Mouse (Mus musculus) cerebellum, adult 2 months (tissue): ENCODE measurements around the gene Fnip1.

ENCODE experiments used
- CTCF ChIP-seq: fragments of 200-500 bp; IDR thresholded peaks from 2 replicates; pipeline ENCODE4 v1.5.1; 2011; ENCODE audit warnings: low read depth, mild to moderate bottlenecking, control low read depth, low read length, moderate library complexity, borderline replicate concordance; ENCODE audit not compliant: insufficient read depth
- POLR2A ChIP-seq: fragments of 200-500 bp; IDR thresholded peaks from 2 replicates; pipeline ENCODE4 v1.6.1; 2011; ENCODE audit warnings: low read length, control low read depth, borderline replicate concordance; ENCODE audit not compliant: insufficient read depth

- TF ChIP-seq CTCF (no peak), POLR2A (no peak)
Observed at GRCm38 (mm10) chr11:54391326-54391725, 46.7 kb upstream of the Fnip1 start.
